Mouse (Mus musculus): Measurements from ENCODE around the gene Ccdc120.
"Not testable (repeated sequence)": the region's sequence is repeated elsewhere in the genome, so short reads cannot be mapped to it uniquely, and the experiment has no call there.

The Ccdc120 gene

GRCm38 (mm10) chrX:7753627-7754026 lies 2.9 kb upstream of the Ccdc120 start:
- DNase-seq (ENCODE audit: low read depth, low spot score), result not testable (repeated sequence)

- DNase-seq (ENCODE audit: low read depth, low spot score), result no peak
Measured at GRCm38 (mm10) chrX:7745429-7745828, 5.3 kb downstream of the Ccdc120 start.

GRCm38 (mm10) chrX:7744940-7745339 lies 5.8 kb downstream of the Ccdc120 start:
- no peak for DNase-seq (ENCODE audit: low read depth, low spot score)

- no peak for DNase-seq (ENCODE audit: low read depth, low spot score)
Measured at GRCm38 (mm10) chrX:7743470-7743869, 7.2 kb downstream of the Ccdc120 start.

GRCm38 (mm10) chrX:7741103-7741502 lies 9.6 kb downstream of the Ccdc120 start:
- DNase-seq (ENCODE audit: low read depth, low spot score), result no peak

- DNase-seq (ENCODE audit: low read depth, low spot score), result no peak
Measured at GRCm38 (mm10) chrX:7740082-7740819, 10.5 kb downstream of the Ccdc120 start.

GRCm38 (mm10) chrX:7739336-7740081 lies 11.2 kb downstream of the Ccdc120 start:
- no peak for DNase-seq (ENCODE audit: low read depth, low spot score)

GRCm38 (mm10) chrX:7733571-7734156 lies 17.0 kb downstream of the Ccdc120 start:
- no peak for DNase-seq (ENCODE audit: low read depth, low spot score)

- DNase-seq (ENCODE audit: low read depth, low spot score), result no peak
Measured at GRCm38 (mm10) chrX:7728922-7729265, 21.8 kb downstream of the Ccdc120 start.

GRCm38 (mm10) chrX:7728215-7728921 lies 22.3 kb downstream of the Ccdc120 start, which contains the start of gene Praf2:
TSS of gene Praf2 (plus strand) at chrX:7728439.
- peak; percentile 61 for DNase-seq (ENCODE audit: low read depth, low spot score)

- DNase-seq (ENCODE audit: low read depth, low spot score), result no peak
Measured at GRCm38 (mm10) chrX:7727176-7727575, 23.5 kb downstream of the Ccdc120 start.

- no peak for DNase-seq (ENCODE audit: low read depth, low spot score)
Measured at GRCm38 (mm10) chrX:7725841-7726240, 24.9 kb downstream of the Ccdc120 start.

GRCm38 (mm10) chrX:7724135-7724534 lies 26.6 kb downstream of the Ccdc120 start:
- no peak for DNase-seq (ENCODE audit: low read depth, low spot score)

GRCm38 (mm10) chrX:7722691-7723090 lies 28.0 kb downstream of the Ccdc120 start:
- DNase-seq (ENCODE audit: low read depth, low spot score), result no peak

GRCm38 (mm10) chrX:7722282-7722611 lies 28.5 kb downstream of the Ccdc120 start:
- no peak for DNase-seq (ENCODE audit: low read depth, low spot score)

GRCm38 (mm10) chrX:7721514-7722281 lies 29.0 kb downstream of the Ccdc120 start, which contains the start of gene Gm45208:
TSS of gene Gm45208 (plus strand) at chrX:7722245.
- DNase-seq (ENCODE audit: low read depth, low spot score), result peak; percentile 62

- DNase-seq (ENCODE audit: low read depth, low spot score), result not testable (repeated sequence)
Measured at GRCm38 (mm10) chrX:7716058-7716457, 34.6 kb downstream of the Ccdc120 start.

- peak; percentile 90 for DNase-seq (ENCODE audit: low read depth, low spot score)
Measured at GRCm38 (mm10) chrX:7714135-7714899, 36.4 kb downstream of the Ccdc120 start, which contains the start of gene Wdr45. TSS of gene Wdr45 (plus strand) at chrX:7714333.

GRCm38 (mm10) chrX:7713764-7714134 lies 37.0 kb downstream of the Ccdc120 start:
- DNase-seq (ENCODE audit: low read depth, low spot score), result not testable (repeated sequence)

GRCm38 (mm10) chrX:7696954-7697381 lies 53.7 kb downstream of the Ccdc120 start, which contains the start of gene Gpkow:
TSS of gene Gpkow (plus strand) at chrX:7697131.
- DNase-seq (ENCODE audit: low read depth, low spot score), result peak; percentile 78
